Mouse (Mus musculus) hindbrain, embryonic 10.5 days (tissue): Measurements from ENCODE around the gene Gabbr2. TPM values are rescaled to one million over a fixed set of nuclear protein-coding genes. Genes with fewer than 3 reads are reported as not detected.

ENCODE experiments used
- DNase-seq: peaks from one replicate; pipeline ENCODE4 v3.0.0-alpha.2; 2017; ENCODE audit warnings: low spot score
- H3K27ac ChIP-seq: fragments of 300-500 bp; sonication (generic); 2 replicates; pipeline ENCODE4 v1.5.1; 2016; ENCODE audit warnings: mild to moderate bottlenecking, moderate library complexity
- H3K27me3 ChIP-seq: fragments of 300-500 bp; sonication (generic); 2 replicates; pipeline ENCODE4 v1.6.1; 2016; ENCODE audit warnings: mild to moderate bottlenecking; ENCODE audit not compliant: poor library complexity, insufficient read depth, severe bottlenecking
- H3K36me3 ChIP-seq: fragments of 300-500 bp; sonication (generic); 2 replicates; pipeline ENCODE4 v1.6.1; 2016; ENCODE audit warnings: mild to moderate bottlenecking, moderate library complexity
- H3K4me1 ChIP-seq: fragments of 300-500 bp; sonication (generic); replicated peaks from 2 replicates; pipeline ENCODE4 v1.6.1; 2016; ENCODE audit warnings: mild to moderate bottlenecking
- H3K4me3 ChIP-seq: fragments of 300-500 bp; sonication (generic); 2 replicates; pipeline ENCODE4 v1.5.1; 2016; ENCODE audit warnings: mild to moderate bottlenecking, moderate library complexity
- H3K9me3 ChIP-seq: fragments of 300-500 bp; sonication (generic); 2 replicates; pipeline ENCODE4 v1.6.1; 2016; ENCODE audit warnings: mild to moderate bottlenecking, moderate library complexity
- WGBS: fragments of 180-500 bp; shearing (Covaris S2); methylation state at CpG from one replicate; pipeline ENCODE4 v1.1.7; 2016; 5-methylcytosine and 5-hydroxymethylcytosine counted together
- polyA plus RNA-seq: library from polyadenylated mRNA; unstranded; fragments of >200 nt; fragmentation: Nextera tagmentation; extraction: Ambion mirVana; gene quantifications from 2 replicates; pipeline ENCODE4 v1.2.1, GENCODE M21; 2016

Gabbr2 gene
- polyA plus RNA-seq, 1 experiment from 2014 or later: 0.27 TPM

DNA sequence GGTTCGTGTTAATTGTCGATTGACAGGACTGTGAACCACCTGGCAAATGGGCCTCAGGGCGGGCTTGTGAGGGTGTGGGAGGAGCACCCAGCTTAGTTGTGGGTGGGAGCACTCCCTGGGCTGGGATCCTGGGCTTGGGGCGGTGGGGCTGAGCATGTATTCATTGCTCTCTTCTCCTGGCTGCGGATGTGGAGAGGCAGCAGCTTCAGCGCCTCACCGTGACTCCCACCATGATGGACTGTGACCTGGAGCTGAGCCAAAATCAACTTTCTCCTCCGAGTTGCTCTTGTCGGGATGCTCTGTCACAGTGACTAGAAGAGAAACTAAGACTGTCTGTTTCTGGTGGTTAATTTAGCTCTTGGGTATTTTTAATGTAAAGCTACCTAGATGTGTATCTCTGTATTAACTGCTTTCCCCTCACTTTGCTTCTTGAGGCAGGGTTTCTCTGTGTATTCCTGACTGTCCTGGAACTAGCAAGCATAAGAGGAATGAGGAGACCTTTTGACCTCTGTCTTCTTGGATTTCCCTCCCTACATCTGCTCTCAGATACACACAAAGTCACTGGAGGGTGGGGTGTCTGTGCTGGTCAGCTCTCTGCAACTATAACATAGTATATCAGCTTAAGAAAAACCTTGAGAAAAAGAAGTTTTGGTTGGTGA is 200.9 kb downstream of the Gabbr2 start:
- WGBS: 63% methylated on average over 9 of the region's 9 CpGs

DNA sequence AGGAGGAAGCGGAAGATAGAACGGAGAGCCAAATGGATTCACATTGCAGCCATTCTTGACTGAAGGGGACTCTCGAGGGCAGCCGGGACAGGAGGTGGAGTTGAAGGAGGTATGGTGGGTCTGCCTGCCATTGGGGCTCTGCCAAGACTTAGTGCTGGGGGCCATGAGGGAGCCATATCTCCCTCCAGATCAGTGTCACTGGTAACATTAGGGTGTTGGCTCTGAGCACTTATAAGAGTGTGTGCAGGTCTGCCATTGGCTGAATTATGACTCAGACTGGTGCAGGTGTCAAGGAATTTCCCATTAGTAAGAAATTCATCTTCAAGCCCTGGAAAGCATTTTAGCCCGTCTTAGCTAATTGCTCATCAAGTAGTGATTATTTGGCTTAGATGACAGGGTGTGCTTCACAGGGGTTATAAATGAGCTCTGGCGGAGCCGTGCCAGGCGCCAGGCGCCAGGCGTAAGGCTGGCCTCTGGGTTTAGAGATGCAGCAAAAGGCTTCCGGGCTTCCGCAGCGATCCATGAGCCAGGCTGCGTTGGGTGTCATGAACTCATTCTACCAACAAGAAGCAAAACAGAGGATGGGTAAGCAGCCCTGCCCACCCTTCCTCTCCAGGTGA is 207.1 kb downstream of the Gabbr2 start:
- Histone ChIP-seq H3K9me3 (no peaks in the 10 kb centered on the region), H3K36me3 (no peaks in the 10 kb centered on the region), H3K4me3 (no peak overlapping the region), H3K27me3 (no peaks in the 10 kb centered on the region), H3K27ac (no peak overlapping the region), H3K4me1 (no peaks in the 10 kb centered on the region)
- 93% methylated on average over 14 of the region's 14 CpGs for WGBS
- no peak for DNase-seq

More for the DNA sequence above, 200.9 kb downstream of the Gabbr2 start:
- H3K4me1 ChIP-seq: peaks cover 15% of the 10 kb centered on the region
- no peaks in the 10 kb centered on the region for H3K9me3 ChIP-seq
- no peak overlapping the region for H3K27ac ChIP-seq
- peak; percentile 13 for DNase-seq
- no peak overlapping the region for H3K4me3 ChIP-seq
- H3K36me3 ChIP-seq: no peaks in the 10 kb centered on the region
- no peaks in the 10 kb centered on the region for H3K27me3 ChIP-seq

DNA sequence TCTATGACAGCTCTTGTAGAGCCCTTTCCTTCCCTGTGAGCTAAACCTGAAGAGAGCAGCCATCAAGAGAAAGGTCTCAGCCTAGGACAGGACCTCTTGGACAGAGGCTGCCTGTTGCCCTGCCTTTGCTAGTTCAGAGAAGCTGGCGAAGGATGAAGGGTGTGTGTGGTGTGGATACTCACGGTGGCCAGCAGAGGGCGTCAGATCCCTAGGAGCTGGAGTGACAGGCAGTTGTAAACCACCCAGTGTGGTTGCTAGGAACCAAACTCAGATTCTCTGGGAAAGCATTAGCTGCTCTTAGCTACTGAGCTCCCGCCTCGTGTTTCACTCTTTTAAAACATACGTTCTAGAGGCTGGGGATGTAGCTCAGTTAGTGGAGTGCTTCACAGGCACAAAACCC is 210.6 kb downstream of the Gabbr2 start:
- no peaks in the 10 kb centered on the region for H3K9me3 ChIP-seq
- WGBS: 62% methylated on average over 6 of the region's 6 CpGs
- no peak for DNase-seq
- no peak overlapping the region for H3K27ac ChIP-seq
- H3K4me3 ChIP-seq: no peak overlapping the region
- H3K36me3 ChIP-seq: no peaks in the 10 kb centered on the region
- H3K4me1 ChIP-seq: no peaks in the 10 kb centered on the region
- H3K27me3 ChIP-seq: no peaks in the 10 kb centered on the region

DNA sequence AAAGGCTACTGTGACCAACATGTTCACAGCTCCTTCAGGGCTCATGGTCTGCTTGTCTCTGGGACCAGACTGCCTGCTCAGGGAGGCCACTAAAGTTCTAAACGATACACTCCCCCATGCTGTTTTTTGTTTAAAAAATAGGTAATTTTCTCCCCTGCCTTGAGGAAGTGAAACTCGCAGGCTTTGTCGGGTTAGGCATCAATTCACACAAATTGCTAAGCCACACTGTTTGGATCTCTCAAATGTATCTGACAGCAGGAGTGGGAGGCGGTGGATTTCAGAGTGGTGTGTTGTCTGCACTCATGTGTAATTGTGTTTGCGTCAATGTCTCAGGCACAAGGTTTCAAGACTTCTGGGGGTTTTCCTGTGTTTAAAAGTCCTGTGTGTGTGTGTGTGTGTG is 215.7 kb downstream of the Gabbr2 start:
- no peak for DNase-seq
- H3K9me3 ChIP-seq: no peaks in the 10 kb centered on the region
- H3K4me1 ChIP-seq: peaks cover 6% of the 10 kb centered on the region; the same call in 1 of the 2 replicates
- H3K27me3 ChIP-seq: no peaks in the 10 kb centered on the region
- WGBS: 86% methylated on average over 5 of the region's 5 CpGs
- H3K27ac ChIP-seq: no peak overlapping the region
- H3K36me3 ChIP-seq: no peaks in the 10 kb centered on the region
- no peak overlapping the region for H3K4me3 ChIP-seq

DNA sequence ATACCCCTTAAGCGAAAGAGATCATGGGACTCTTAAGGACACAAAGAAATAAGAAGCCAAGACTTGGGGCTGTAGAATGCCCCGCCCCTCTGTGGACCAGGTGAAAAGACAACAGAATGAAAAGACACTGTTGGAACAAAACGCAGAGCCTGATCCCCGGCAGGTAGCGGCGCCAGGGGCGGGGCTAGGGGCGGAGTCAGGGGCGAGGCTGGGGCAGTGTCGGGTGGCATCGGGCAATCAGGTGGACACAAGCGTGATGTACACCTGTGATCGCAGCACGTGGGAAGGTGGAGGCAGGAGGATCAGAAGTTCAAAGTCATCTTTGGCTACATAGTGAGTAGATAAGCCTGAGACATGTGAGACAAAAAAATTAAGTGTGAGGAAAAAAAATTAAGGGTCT is 217.0 kb downstream of the Gabbr2 start:
- Histone ChIP-seq H3K27me3 (no peaks in the 10 kb centered on the region), H3K4me3 (no peak overlapping the region), H3K9me3 (no peaks in the 10 kb centered on the region), H3K4me1 (peaks cover 6% of the 10 kb centered on the region; the same call in 1 of the 2 replicates), H3K36me3 (no peaks in the 10 kb centered on the region), H3K27ac (no peak overlapping the region)
- DNase-seq: no peak
- 19% methylated on average over 14 of the region's 14 CpGs for WGBS

DNA sequence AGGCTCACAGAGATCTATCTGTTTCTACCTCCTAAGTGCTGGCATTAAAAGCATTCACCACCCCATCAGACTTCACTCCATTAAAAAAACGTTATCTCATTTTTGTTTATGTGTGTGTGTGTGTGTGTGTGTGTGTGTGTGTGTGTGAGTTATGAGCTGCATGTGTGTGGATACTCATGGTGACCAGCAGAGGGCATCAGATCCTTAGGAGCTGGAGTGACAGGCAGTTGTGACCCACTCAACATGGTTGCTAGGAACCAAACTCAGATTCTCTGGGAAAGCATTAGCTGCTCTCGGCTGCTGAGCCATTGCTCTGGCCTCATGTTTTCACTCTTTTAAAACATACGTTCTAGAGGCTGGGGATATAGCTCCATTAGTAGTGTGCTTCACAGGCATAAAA is 218.4 kb downstream of the Gabbr2 start:
- 88% methylated on average over 3 of the region's 3 CpGs for WGBS
- Histone ChIP-seq H3K9me3 (no peaks in the 10 kb centered on the region), H3K4me3 (no peak overlapping the region), H3K4me1 (peaks cover 6% of the 10 kb centered on the region; the same call in 1 of the 2 replicates), H3K27ac (no peak overlapping the region), H3K27me3 (no peaks in the 10 kb centered on the region), H3K36me3 (no peaks in the 10 kb centered on the region)
- DNase-seq: no peak

DNA sequence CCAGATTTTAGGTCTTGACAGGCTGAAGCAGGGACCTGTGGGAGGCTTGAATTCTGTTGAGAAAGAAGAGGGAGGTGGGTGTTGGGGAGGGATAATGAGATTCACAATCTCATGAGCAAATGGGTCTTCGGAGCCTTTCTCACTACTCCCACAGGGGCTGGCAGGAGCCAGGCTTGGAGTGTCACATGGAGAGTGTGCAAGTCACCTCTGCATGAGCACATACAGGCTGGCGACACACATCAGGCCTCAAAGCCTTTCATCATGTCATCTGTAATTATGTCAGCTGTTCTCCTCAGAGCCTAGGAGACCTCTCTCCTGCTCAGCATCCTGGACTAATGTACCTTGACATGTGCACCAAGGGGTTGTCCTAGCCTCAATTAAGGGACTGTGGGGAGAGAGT is 219.1 kb downstream of the Gabbr2 start:
- WGBS: 80% methylated on average over 2 of the region's 2 CpGs
- H3K9me3 ChIP-seq: no peaks in the 10 kb centered on the region
- H3K36me3 ChIP-seq: no peaks in the 10 kb centered on the region
- no peak overlapping the region for H3K27ac ChIP-seq
- no peak overlapping the region for H3K4me3 ChIP-seq
- no peak for DNase-seq
- H3K27me3 ChIP-seq: no peaks in the 10 kb centered on the region
- peaks cover 6% of the 10 kb centered on the region; the same call in 1 of the 2 replicates for H3K4me1 ChIP-seq

DNA sequence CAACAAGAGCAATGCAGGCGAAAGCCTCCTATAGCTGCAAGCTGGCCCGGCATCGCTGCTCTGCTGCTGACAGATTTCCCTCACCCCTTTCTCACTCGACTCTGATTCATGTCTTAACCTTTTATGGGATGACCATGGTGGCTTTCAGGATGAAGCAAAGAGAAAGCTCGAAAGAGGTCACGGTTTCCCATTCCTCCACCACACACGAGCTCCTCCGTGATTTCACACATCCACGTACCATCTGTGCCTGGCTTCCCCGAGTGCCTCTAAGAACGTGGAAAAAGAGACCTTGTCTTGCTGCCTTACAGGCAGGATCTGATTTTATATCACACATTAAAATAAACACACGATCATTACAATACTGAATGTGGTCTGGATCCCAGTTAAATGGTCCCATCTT is 220.6 kb downstream of the Gabbr2 start:
- no peak for DNase-seq
- H3K4me3 ChIP-seq: no peak overlapping the region
- H3K4me1 ChIP-seq: peaks cover 7% of the 10 kb centered on the region; the same call in 1 of the 2 replicates
- no peaks in the 10 kb centered on the region for H3K27me3 ChIP-seq
- WGBS: 86% methylated on average over 12 of the region's 12 CpGs
- no peaks in the 10 kb centered on the region for H3K36me3 ChIP-seq
- no peak overlapping the region for H3K27ac ChIP-seq
- no peaks in the 10 kb centered on the region for H3K9me3 ChIP-seq

DNA sequence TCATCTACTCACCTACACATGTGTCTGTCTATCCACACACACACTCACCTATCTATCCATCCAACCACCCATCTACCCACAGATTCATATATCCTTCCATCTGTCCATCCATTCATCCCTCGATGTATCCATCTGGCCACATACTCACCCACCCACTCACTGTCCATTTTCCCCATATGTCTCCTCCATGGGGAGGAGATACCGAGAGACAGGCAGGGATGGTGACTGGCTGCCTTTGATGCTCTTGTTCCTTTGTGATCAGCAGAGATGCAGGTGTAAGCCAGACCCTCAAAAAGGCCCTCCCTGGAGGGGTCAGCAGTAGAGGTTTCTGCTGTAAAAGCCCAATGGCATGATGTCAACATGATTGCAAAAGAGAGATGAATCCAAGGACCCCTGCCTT is 221.0 kb downstream of the Gabbr2 start:
- Histone ChIP-seq H3K4me1 (peaks cover 9% of the 10 kb centered on the region; the same call in 1 of the 2 replicates), H3K4me3 (no peak overlapping the region), H3K9me3 (no peaks in the 10 kb centered on the region), H3K36me3 (no peaks in the 10 kb centered on the region), H3K27me3 (no peaks in the 10 kb centered on the region), H3K27ac (no peak overlapping the region)
- DNase-seq: no peak
- 92% methylated on average over 2 of the region's 2 CpGs for WGBS

DNA sequence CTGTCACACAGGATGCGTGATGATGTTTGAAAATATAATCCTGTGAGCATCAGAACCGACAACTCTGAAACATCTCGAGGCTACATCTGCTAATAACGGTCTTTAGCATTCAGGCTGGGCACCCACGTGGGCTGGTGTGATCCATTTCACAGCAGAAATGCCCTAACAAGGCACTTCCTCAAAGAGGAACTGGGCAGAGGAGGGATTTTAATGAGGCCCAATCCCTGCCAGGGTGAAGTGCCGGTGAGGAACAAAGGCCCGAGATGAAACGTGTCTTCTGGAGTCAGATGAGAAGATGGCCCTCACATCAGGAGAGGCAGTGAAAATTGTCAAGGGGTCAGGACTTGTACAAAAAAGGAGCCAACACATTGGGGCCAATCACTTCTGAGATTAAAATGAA is 221.6 kb downstream of the Gabbr2 start:
- no peak for DNase-seq
- Histone ChIP-seq H3K27ac (no peak overlapping the region), H3K4me3 (no peak overlapping the region), H3K9me3 (no peaks in the 10 kb centered on the region), H3K27me3 (no peaks in the 10 kb centered on the region), H3K36me3 (no peaks in the 10 kb centered on the region), H3K4me1 (peaks cover 11% of the 10 kb centered on the region; the same call in 1 of the 2 replicates)
- whole genome bisulfite sequencing: 90% methylated on average over 8 of the region's 8 CpGs

DNA sequence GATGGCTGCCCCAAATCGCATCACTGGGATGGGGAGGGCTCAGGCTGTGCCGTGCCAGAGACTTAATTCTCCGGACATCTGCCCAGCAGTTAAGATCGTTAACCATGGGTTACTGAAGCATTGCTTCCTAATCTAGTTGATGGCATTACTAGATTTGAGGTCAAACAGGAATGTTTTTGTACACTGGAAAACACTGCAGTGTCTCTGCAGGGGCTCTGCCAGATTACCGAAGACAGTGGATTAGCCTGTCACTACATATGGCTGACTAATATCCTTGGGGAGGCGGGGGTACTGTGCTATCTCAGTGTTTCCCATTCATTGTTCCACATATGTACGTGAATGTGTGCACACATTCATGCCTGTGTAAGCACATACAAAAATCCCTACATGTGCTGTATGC is 225.3 kb downstream of the Gabbr2 start:
- no peak overlapping the region for H3K4me3 ChIP-seq
- no peaks in the 10 kb centered on the region for H3K27me3 ChIP-seq
- H3K9me3 ChIP-seq: no peaks in the 10 kb centered on the region
- 77% methylated on average over 7 of the region's 7 CpGs for WGBS
- no peak for DNase-seq
- H3K4me1 ChIP-seq: peaks cover 5% of the 10 kb centered on the region; the same call in 1 of the 2 replicates
- H3K36me3 ChIP-seq: no peaks in the 10 kb centered on the region
- H3K27ac ChIP-seq: no peak overlapping the region

DNA sequence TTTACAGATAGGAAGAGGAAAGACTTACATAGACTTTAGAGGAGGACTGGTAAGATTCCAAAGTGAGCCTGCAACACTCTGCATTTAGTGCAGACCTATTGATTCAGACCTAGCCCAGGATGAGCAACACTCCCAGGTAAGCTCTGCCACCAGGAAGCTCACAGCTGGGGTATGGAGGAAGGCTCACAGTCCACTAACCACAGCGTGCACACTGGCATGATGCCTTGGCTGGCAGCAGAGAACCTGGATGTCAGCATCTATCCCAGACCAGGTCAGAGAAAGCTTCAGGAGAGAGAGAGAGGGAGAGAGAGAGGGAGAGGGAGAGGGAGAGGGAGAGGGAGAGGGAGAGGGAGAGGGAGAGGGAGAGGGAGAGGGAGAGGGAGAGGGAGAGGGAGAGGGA is 231.8 kb downstream of the Gabbr2 start:
- 82% methylated on average over 1 of the region's 1 CpGs for WGBS
- H3K36me3 ChIP-seq: no peaks in the 10 kb centered on the region

DNA sequence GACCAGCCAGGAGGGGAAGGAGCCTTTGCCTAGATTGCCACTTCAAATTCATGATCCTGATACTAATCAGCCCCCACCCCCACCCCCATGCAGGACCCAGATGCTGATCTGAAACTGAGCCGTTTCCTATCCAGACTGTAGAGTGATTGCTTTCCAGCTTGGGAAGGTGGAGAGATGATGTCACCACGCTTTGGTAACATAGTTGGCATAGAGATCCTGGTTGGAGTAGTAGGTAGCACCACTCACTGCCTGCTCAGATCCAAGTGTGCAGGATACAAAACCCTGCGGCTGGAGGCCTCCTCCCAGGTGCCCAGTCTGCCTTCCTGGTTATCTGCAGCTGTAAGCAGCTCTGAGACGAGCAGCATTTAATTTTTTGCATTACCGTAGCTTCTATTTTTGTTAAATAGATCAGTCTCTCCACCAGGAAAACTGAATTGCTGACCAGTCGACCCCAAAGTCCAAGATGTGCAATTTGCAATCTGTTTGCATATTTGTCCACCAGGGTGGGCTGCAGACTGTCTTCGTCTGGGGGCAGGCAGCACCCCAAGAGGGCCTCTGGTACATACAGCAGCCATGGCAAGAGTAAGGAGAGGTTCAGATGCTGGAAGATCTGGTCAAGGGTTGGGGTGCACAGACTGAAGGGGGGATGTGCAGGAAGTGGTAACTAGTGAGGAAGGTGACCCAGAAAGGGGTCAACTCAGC is 233.2 kb downstream of the Gabbr2 start:
- Histone ChIP-seq H3K4me1 (peaks cover 11% of the 10 kb centered on the region), H3K27me3 (no peaks in the 10 kb centered on the region), H3K36me3 (no peaks in the 10 kb centered on the region), H3K9me3 (no peaks in the 10 kb centered on the region), H3K27ac (no peak overlapping the region), H3K4me3 (no peak overlapping the region)
- WGBS: 79% methylated on average over 7 of the region's 7 CpGs
- DNase-seq: no peak

More for the DNA sequence above, 231.8 kb downstream of the Gabbr2 start:
- Histone ChIP-seq H3K9me3 (no peaks in the 10 kb centered on the region), H3K4me3 (no peak overlapping the region), H3K4me1 (peaks cover 4% of the 10 kb centered on the region), H3K27ac (no peak overlapping the region), H3K27me3 (no peaks in the 10 kb centered on the region)
- DNase-seq: no peak
